Mouse (Mus musculus): ENCODE measurements around the gene Cxcl9. TPM values are rescaled to one million over a fixed set of nuclear protein-coding genes. Genes with fewer than 3 reads are reported as not detected.

Gene Cxcl9
- polyA plus RNA-seq (2017; shearing (Covaris generic)): not detected

GRCm38 (mm10) chr5:92327929-92328328 lies at the start of gene Cxcl9:
Cxcl9 (minus strand) TSS chr5:92328079.

DNA sequence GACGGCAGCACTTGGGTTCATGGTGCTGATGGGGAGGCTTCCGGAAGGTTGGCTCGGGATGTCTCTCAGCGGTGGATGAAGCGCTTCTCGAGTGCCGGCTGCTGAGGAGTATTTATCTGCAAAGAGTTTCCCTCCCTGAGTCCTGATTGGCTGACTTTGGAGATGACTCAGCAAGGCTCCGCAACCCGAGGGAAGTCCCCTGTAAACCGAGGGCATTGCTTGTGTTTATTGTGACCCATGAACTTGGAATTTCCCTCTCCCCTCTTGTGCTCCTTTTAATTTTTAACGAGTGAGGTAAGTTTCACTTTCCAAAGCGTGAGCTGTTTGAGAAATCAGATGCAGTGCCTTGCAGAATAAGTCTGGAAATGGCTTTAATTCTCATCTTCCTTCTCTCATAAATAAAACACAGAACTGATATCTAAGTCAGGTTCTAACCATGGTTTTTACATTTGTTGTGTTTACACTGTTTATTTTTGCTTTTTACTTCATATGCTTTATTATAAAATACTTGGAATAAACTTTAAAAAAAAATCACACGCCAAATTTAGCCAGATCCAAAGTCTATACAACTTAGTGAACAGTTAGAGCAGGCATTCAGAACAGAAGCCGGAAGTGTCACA lies 21.0 kb upstream of the Cxcl9 start, which contains the start of gene Cxcl10:
Gene Cxcl10, minus strand, starts transcription at position 96 of the 620 bp plus-strand sequence.

DNA sequence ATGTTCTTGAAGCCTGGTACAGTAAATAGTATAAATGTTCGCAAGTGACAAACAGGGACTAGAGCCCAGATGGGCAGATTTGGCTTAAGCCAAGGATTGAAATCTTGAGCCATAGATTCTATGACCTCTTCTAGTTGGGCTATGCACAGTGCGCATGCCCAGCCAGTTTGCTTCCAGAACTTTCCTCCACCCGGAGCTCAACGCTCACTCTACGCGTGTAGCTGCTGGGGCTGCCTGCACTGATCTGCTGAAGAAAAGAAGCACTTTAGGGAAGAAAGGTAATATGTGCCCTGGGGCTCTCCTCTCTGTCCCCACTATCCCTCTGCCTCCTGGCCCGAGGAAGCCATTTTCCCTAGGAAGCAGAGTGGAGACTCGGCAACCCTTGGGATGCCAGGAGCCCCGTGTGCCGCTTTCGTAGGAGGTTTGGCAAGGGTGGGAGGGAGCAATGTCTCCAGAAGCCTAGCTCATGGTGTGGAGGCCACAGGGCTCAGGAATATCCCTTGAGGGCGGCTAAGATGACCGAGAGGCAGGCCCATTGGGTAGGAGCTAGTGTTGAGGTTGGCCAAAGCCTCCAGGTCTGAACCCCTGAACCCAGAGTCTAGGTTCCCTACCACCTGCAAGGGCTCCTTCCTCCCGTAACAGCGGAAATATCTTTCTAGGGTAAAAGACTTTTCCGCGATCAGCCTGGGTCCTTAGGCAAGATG lies 3.9 kb upstream of the Cxcl9 start, which contains the start of gene Art3:
Gene Art3, plus strand, starts transcription at position 193 of the 704 bp plus-strand sequence.

GRCm38 (mm10) chr5:92309681-92310511 lies 18.0 kb downstream of the Cxcl9 start, which contains the start of gene Sdad1:
Sdad1 (minus strand) TSS chr5:92310479.

GRCm38 (mm10) chr5:92277437-92278394 lies 50.2 kb downstream of the Cxcl9 start, which contains the start of gene Naaa:
Naaa (minus strand) TSS chr5:92278170.

Other genes starting within 250 kb of the Cxcl9 start
- gene G3bp2, start 244.4 kb downstream of the Cxcl9 start, polyA plus RNA-seq (2017; shearing (Covaris generic)): 211 TPM
- gene Uso1, start 190.1 kb downstream of the Cxcl9 start, polyA plus RNA-seq (2017; shearing (Covaris generic)): 71.9 TPM
- not detected for gene U90926, start 112.7 kb downstream of the Cxcl9 start, polyA plus RNA-seq (2017; shearing (Covaris generic))
- gene Ppef2, start 71.8 kb downstream of the Cxcl9 start, polyA plus RNA-seq (2017; shearing (Covaris generic)): not detected
- 7.2 TPM for gene Naaa, start 49.9 kb downstream of the Cxcl9 start, polyA plus RNA-seq (2017; shearing (Covaris generic))
- gene Sdad1, start 17.6 kb downstream of the Cxcl9 start, polyA plus RNA-seq (2017; shearing (Covaris generic)): 62.9 TPM
- gene Art3, start 3.7 kb upstream of the Cxcl9 start, polyA plus RNA-seq (2017; shearing (Covaris generic)): 1.4 TPM
- gene Cxcl10, start 20.8 kb upstream of the Cxcl9 start, polyA plus RNA-seq (2017; shearing (Covaris generic)): 0.51 TPM
- 48.7 TPM for gene Nup54, start 107.1 kb upstream of the Cxcl9 start, polyA plus RNA-seq (2017; shearing (Covaris generic))
- 29.7 TPM for gene Scarb2, start 178.8 kb upstream of the Cxcl9 start, polyA plus RNA-seq (2017; shearing (Covaris generic))
- gene Fam47e, start 227.0 kb upstream of the Cxcl9 start, polyA plus RNA-seq (2017; shearing (Covaris generic)): not detected